Comparison of ENCODE assay signal across 13 mouse cellular contexts in the genomic region with DNA sequence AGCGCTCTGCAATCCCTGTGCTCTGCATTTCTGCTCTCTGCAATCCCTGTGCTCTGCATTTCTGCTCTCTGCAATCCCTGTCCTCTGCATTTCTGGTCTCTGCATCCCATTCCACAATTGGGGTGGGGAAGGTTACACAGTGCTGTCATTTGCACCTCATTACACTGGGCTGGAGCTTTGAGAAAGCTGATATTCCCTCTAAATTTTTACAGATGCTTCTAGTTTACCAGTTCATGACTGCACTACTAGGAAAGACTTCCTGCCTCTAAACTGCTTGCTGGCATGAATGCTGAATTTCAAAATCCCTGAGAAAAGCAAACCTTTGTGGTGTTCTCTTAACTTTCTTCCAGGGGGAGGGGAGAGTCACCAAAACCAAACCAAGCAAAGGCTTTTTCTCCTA. TPM values are rescaled to one million over a fixed set of nuclear protein-coding genes. Genes with fewer than 3 reads are reported as not detected.
DNase-seq lines count a peak whose midpoint lies in the region; ATAC-seq lines count a peak whose summit lies in the region.
"Had no signal": no experiment of that assay in that cellular context is flagged by ENCODE, and none has a peak within 500 bp of the region (broad histone marks: within the 10 kb centered on the region; RNA-seq: fewer than 3 reads in every experiment).

No protein-coding gene starts in this region.

- no peak for DNase-seq in lung, postnatal 14 days
- no peak for DNase-seq in Muller cell, postnatal 12 days (ENCODE audit: inconsistent ontology term)
- DNase-seq in layer of hippocampus, adult 11-12 months (ENCODE audit: low spot score) = no peak
- DNase-seq: cerebellum, adult 8-10 months; kidney, adult 9 months; left cerebral cortex, postnatal 4 days had no signal

- H3K4me1 ChIP-seq in lung, embryonic 16.5 days (replicated peaks; ENCODE audit: control insufficient read depth, insufficient read depth, low read length) = peaks cover 12% of the 10 kb centered on the region
- peaks cover 52% of the 10 kb centered on the region for H3K4me1 ChIP-seq in embryonic facial prominence, embryonic 15.5 days
- H3K4me1 ChIP-seq in limb, embryonic 15.5 days = peaks cover 48% of the 10 kb centered on the region
- peaks cover 7% of the 10 kb centered on the region; the same call in 1 of the 2 replicates for H3K4me1 ChIP-seq in midbrain, embryonic 16.5 days (ENCODE audit: control insufficient read depth, insufficient read depth, low read length)

- H3K27me3 ChIP-seq in lung, embryonic 16.5 days (ENCODE audit: control insufficient read depth, insufficient read depth, low read depth, low read length) = no peaks in the 10 kb centered on the region
- no peaks in the 10 kb centered on the region for H3K27me3 ChIP-seq in embryonic facial prominence, embryonic 15.5 days
- H3K27me3 ChIP-seq in limb, embryonic 15.5 days = no peaks in the 10 kb centered on the region
- H3K27me3 ChIP-seq in midbrain, embryonic 16.5 days (ENCODE audit: control insufficient read depth, insufficient read depth, low read depth, low read length) = 0 out of 2 replicates have a peak, but pooled peaks cover 3% of the 10 kb centered on the region
- H3K27me3 ChIP-seq: neural tube, embryonic 15.5 days had no signal

- H3K4me2 ChIP-seq in lung, embryonic 16.5 days (ENCODE audit: low read depth, low read length) = no peak overlapping the region
- H3K4me2 ChIP-seq in embryonic facial prominence, embryonic 15.5 days (replicated peaks) = peak overlapping the region; percentile 12; the same call in 1 of the 2 replicates
- no peak overlapping the region for H3K4me2 ChIP-seq in limb, embryonic 15.5 days
- H3K4me2 ChIP-seq in midbrain, embryonic 16.5 days (ENCODE audit: low read length) = no peak overlapping the region
- H3K4me2 ChIP-seq: neural tube, embryonic 15.5 days had no signal

- peak overlapping the region; percentile 67 for H3K27ac ChIP-seq in lung, embryonic 16.5 days (ENCODE audit: low read length)
- peak overlapping the region; percentile 76 for H3K27ac ChIP-seq in embryonic facial prominence, embryonic 15.5 days (replicated peaks)
- H3K27ac ChIP-seq in limb, embryonic 15.5 days = peak overlapping the region; percentile 60
- H3K27ac ChIP-seq in midbrain, embryonic 16.5 days (ENCODE audit: low read length) = no peak overlapping the region
- H3K27ac ChIP-seq: neural tube, embryonic 15.5 days had no signal

- H3K36me3 ChIP-seq in lung, embryonic 16.5 days (ENCODE audit: control insufficient read depth, insufficient read depth, low read length) = no peaks in the 10 kb centered on the region
- no peaks in the 10 kb centered on the region for H3K36me3 ChIP-seq in embryonic facial prominence, embryonic 15.5 days
- no peaks in the 10 kb centered on the region for H3K36me3 ChIP-seq in limb, embryonic 15.5 days
- H3K36me3 ChIP-seq in midbrain, embryonic 16.5 days (ENCODE audit: control insufficient read depth, insufficient read depth, low read length) = no peaks in the 10 kb centered on the region
- H3K36me3 ChIP-seq: hindbrain, embryonic 10.5 days; neural tube, embryonic 15.5 days had no signal

- ATAC-seq in lung, embryonic 16.5 days (ENCODE audit: low read depth) = peak; percentile 65
- ATAC-seq in embryonic facial prominence, embryonic 15.5 days (ENCODE audit: insufficient number of reproducible peaks, low FRiP score, low TSS enrichment, low read depth) = no peak; the same call in 1 of the 2 replicates
- no peak for ATAC-seq in limb, embryonic 15.5 days (ENCODE audit: insufficient number of reproducible peaks, low FRiP score, low TSS enrichment, low read depth)
- ATAC-seq in midbrain, embryonic 16.5 days = no peak
- ATAC-seq: CD4-positive, CD25-positive, alpha-beta regulatory T cell, adult 4 months had no signal

- 52% methylated on average over 1 of the region's 1 CpGs for WGBS in lung, embryonic 16.5 days
- WGBS in embryonic facial prominence, embryonic 15.5 days = 28% methylated on average over 1 of the region's 1 CpGs
- WGBS in limb, embryonic 15.5 days = 53% methylated on average over 1 of the region's 1 CpGs
- 95% methylated on average over 1 of the region's 1 CpGs for WGBS in midbrain, embryonic 16.5 days

- H3K9ac ChIP-seq in lung, embryonic 16.5 days (ENCODE audit: low read length) = no peak overlapping the region
- H3K9ac ChIP-seq in embryonic facial prominence, embryonic 15.5 days = no peak overlapping the region
- no peak overlapping the region for H3K9ac ChIP-seq in limb, embryonic 15.5 days
- H3K9ac ChIP-seq in midbrain, embryonic 16.5 days (ENCODE audit: low read depth, low read length) = no peak overlapping the region
- H3K9ac ChIP-seq: neural tube, embryonic 15.5 days had no signal

- H3K9me3 ChIP-seq in lung, embryonic 16.5 days (ENCODE audit: control insufficient read depth, low read length) = no peaks in the 10 kb centered on the region
- no peaks in the 10 kb centered on the region for H3K9me3 ChIP-seq in embryonic facial prominence, embryonic 15.5 days (replicated peaks)
- no peaks in the 10 kb centered on the region for H3K9me3 ChIP-seq in limb, embryonic 15.5 days
- no peaks in the 10 kb centered on the region for H3K9me3 ChIP-seq in midbrain, embryonic 16.5 days (replicated peaks; ENCODE audit: control insufficient read depth, low read length, poor library complexity, severe bottlenecking)
- H3K9me3 ChIP-seq: hindbrain, embryonic 10.5 days; neural tube, embryonic 15.5 days had no signal

- H3K4me3 ChIP-seq in lung, embryonic 16.5 days (ENCODE audit: low read length) = no peak overlapping the region
- no peak overlapping the region for H3K4me3 ChIP-seq in embryonic facial prominence, embryonic 15.5 days (replicated peaks)
- no peak overlapping the region for H3K4me3 ChIP-seq in limb, embryonic 15.5 days
- no peak overlapping the region for H3K4me3 ChIP-seq in midbrain, embryonic 16.5 days (ENCODE audit: low read depth, low read length)
- H3K4me3 ChIP-seq: hindbrain, embryonic 10.5 days; neural tube, embryonic 15.5 days had no signal

RNA-seq across cellular contexts. Expression of gene Bnc2, which starts 41.1 kb away (rescaled TPM):
- polyA plus RNA-seq in lung, embryonic 16.5 days (2015; fragmentation: Nextera tagmentation; extraction: Ambion mirVana) = 3.4 and 3.7 TPM in 2 replicates
- polyA plus RNA-seq in embryonic facial prominence, embryonic 15.5 days (2015; fragmentation: Nextera tagmentation; extraction: Ambion mirVana) = 15.8 and 17.3 TPM in 2 replicates
- 23.6 and 24.1 TPM in 2 replicates for polyA plus RNA-seq in limb, embryonic 15.5 days (2015; fragmentation: Nextera tagmentation; extraction: Ambion mirVana)
- polyA plus RNA-seq in midbrain, embryonic 16.5 days (2015; fragmentation: Nextera tagmentation; extraction: Ambion mirVana) = 19.0 and 20.1 TPM in 2 replicates
- polyA plus RNA-seq: CD4-positive, CD25-positive, alpha-beta regulatory T cell, adult 4 months had no signal
